ENCODE assay signal across 9 mouse cellular contexts in genomic region chr5:137608654-137609190, GRCm38 (mm10). TPM values are rescaled to one million over a fixed set of nuclear protein-coding genes. Genes with fewer than 3 reads are reported as not detected.
DNase-seq lines count a peak whose midpoint lies in the region; ATAC-seq lines count a peak whose summit lies in the region.
"Had no signal": no experiment of that assay in that cellular context is flagged by ENCODE, and none has a peak within 500 bp of the region (broad histone marks: within the 10 kb centered on the region; RNA-seq: fewer than 3 reads in every experiment).

No protein-coding gene starts in this region.

- no peaks in the 10 kb centered on the region for H3K9me3 ChIP-seq in lung, embryonic 15.5 days
- H3K9me3 ChIP-seq in forebrain, embryonic 12.5 days, result no peaks in the 10 kb centered on the region
- H3K9me3 ChIP-seq in limb, embryonic 12.5 days, result no peaks in the 10 kb centered on the region
- H3K9me3 ChIP-seq in stomach, embryonic 16.5 days (replicated peaks; ENCODE audit: control insufficient read depth, low read length), result no peaks in the 10 kb centered on the region

- peaks cover 24% of the 10 kb centered on the region for H3K36me3 ChIP-seq in lung, embryonic 15.5 days
- no peaks in the 10 kb centered on the region for H3K36me3 ChIP-seq in forebrain, embryonic 12.5 days (replicated peaks)
- H3K36me3 ChIP-seq in limb, embryonic 12.5 days, result peaks cover 44% of the 10 kb centered on the region
- no peaks in the 10 kb centered on the region for H3K36me3 ChIP-seq in stomach, embryonic 16.5 days (ENCODE audit: control insufficient read depth, insufficient read depth, low read length)

- H3K4me3 ChIP-seq in lung, embryonic 15.5 days, result peak overlapping the region; percentile 19
- peak overlapping the region; percentile 4; the same call in 1 of the 2 replicates for H3K4me3 ChIP-seq in forebrain, embryonic 12.5 days (replicated peaks)
- H3K4me3 ChIP-seq in limb, embryonic 12.5 days (replicated peaks), result peak overlapping the region; percentile 43
- 0 out of 2 replicates have a peak overlapping the region, but pooled peaks have one; percentile 4 for H3K4me3 ChIP-seq in stomach, embryonic 16.5 days (replicated peaks; ENCODE audit: low read length)

- H3K4me1 ChIP-seq in lung, embryonic 15.5 days, result peaks cover 54% of the 10 kb centered on the region
- H3K4me1 ChIP-seq in forebrain, embryonic 12.5 days, result peaks cover 48% of the 10 kb centered on the region
- H3K4me1 ChIP-seq in limb, embryonic 12.5 days (replicated peaks), result peaks cover 66% of the 10 kb centered on the region
- peaks cover 50% of the 10 kb centered on the region for H3K4me1 ChIP-seq in stomach, embryonic 16.5 days (ENCODE audit: control insufficient read depth, insufficient read depth, low read length)

- 0 out of 2 replicates have a peak overlapping the region, but pooled peaks have one; percentile 22 for H3K9ac ChIP-seq in lung, embryonic 15.5 days
- H3K9ac ChIP-seq in forebrain, embryonic 12.5 days, result 0 out of 2 replicates have a peak overlapping the region, but pooled peaks have one; percentile 33
- H3K9ac ChIP-seq in limb, embryonic 12.5 days (replicated peaks), result peak overlapping the region; percentile 51
- peak overlapping the region; percentile 60 for H3K9ac ChIP-seq in stomach, embryonic 16.5 days (ENCODE audit: low read length)

- H3K27ac ChIP-seq in lung, embryonic 15.5 days, result no peak overlapping the region
- H3K27ac ChIP-seq in forebrain, embryonic 12.5 days, result no peak overlapping the region
- H3K27ac ChIP-seq in limb, embryonic 12.5 days, result peak overlapping the region; percentile 99
- H3K27ac ChIP-seq in stomach, embryonic 16.5 days (ENCODE audit: low read length), result no peak overlapping the region

- no peak for DNase-seq in lung, postnatal 25 days (ENCODE audit: low spot score)
- DNase-seq in layer of hippocampus, adult 9-10 months (ENCODE audit: low spot score), result no peak
- DNase-seq in thymus, postnatal 14 days, result no peak
- DNase-seq: kidney, adult 11 months; right cerebral cortex, postnatal 25 days had no signal

- ATAC-seq in lung, embryonic 15.5 days (ENCODE audit: borderline replicate concordance, extremely low read depth, low FRiP score, low TSS enrichment), result no peak
- no peak for ATAC-seq in forebrain, embryonic 12.5 days (ENCODE audit: low FRiP score)
- no peak for ATAC-seq in limb, embryonic 12.5 days (ENCODE audit: insufficient number of reproducible peaks, insufficient read depth, low FRiP score, low TSS enrichment, low read depth)
- no peak for ATAC-seq in stomach, embryonic 16.5 days (ENCODE audit: insufficient read depth, low FRiP score)

- peak overlapping the region; percentile 52 for H3K4me2 ChIP-seq in lung, embryonic 15.5 days
- H3K4me2 ChIP-seq in forebrain, embryonic 12.5 days, result peak overlapping the region; percentile 43
- H3K4me2 ChIP-seq in limb, embryonic 12.5 days, result peak overlapping the region; percentile 72
- H3K4me2 ChIP-seq in stomach, embryonic 16.5 days (ENCODE audit: low read depth, low read length), result peak overlapping the region; percentile 40

- WGBS in lung, embryonic 15.5 days, result 24% methylated on average over 23 of the region's 23 CpGs
- 16% methylated on average over 21 of the region's 23 CpGs for WGBS in forebrain, embryonic 12.5 days
- WGBS in limb, embryonic 12.5 days, result 12% methylated on average over 23 of the region's 23 CpGs
- 29% methylated on average over 23 of the region's 23 CpGs for WGBS in stomach, embryonic 16.5 days

- no peaks in the 10 kb centered on the region for H3K27me3 ChIP-seq in lung, embryonic 15.5 days
- peaks cover 24% of the 10 kb centered on the region for H3K27me3 ChIP-seq in forebrain, embryonic 12.5 days
- H3K27me3 ChIP-seq in limb, embryonic 12.5 days, result no peaks in the 10 kb centered on the region
- no peaks in the 10 kb centered on the region for H3K27me3 ChIP-seq in stomach, embryonic 16.5 days (ENCODE audit: control insufficient read depth, insufficient read depth, low read length)

RNA-seq across cellular contexts. Expression of gene Pcolce, which starts 4.9 kb away (rescaled TPM):
- 130 TPM in 2 replicates for polyA plus RNA-seq in lung, embryonic 15.5 days (2015; fragmentation: Nextera tagmentation; extraction: Ambion mirVana)
- 30.6 and 39.7 TPM in 2 replicates for polyA plus RNA-seq in forebrain, embryonic 12.5 days (2016; fragmentation: Nextera tagmentation; extraction: Ambion mirVana)
- polyA plus RNA-seq in limb, embryonic 12.5 days (2016; fragmentation: Nextera tagmentation; extraction: Ambion mirVana), result 128 and 135 TPM in 2 replicates
- 150 and 153 TPM in 2 replicates for polyA plus RNA-seq in stomach, embryonic 16.5 days (2015; fragmentation: Nextera tagmentation; extraction: Ambion mirVana)

RNA-seq across cellular contexts. Expression of gene Mospd3, which starts 7.9 kb away (rescaled TPM):
- polyA plus RNA-seq in lung, embryonic 15.5 days (2015; fragmentation: Nextera tagmentation; extraction: Ambion mirVana), result 31.6 and 32.8 TPM in 2 replicates
- 25.7 and 29.0 TPM in 2 replicates for polyA plus RNA-seq in forebrain, embryonic 12.5 days (2016; fragmentation: Nextera tagmentation; extraction: Ambion mirVana)
- 21.1 and 28.5 TPM in 2 replicates for polyA plus RNA-seq in limb, embryonic 12.5 days (2016; fragmentation: Nextera tagmentation; extraction: Ambion mirVana)
- polyA plus RNA-seq in stomach, embryonic 16.5 days (2015; fragmentation: Nextera tagmentation; extraction: Ambion mirVana), result 23.8 and 24.3 TPM in 2 replicates

RNA-seq across cellular contexts. Expression of gene Fbxo24, which starts 20.1 kb away (rescaled TPM):
- 0.08 and 0.21 TPM in 2 replicates for polyA plus RNA-seq in lung, embryonic 15.5 days (2015; fragmentation: Nextera tagmentation; extraction: Ambion mirVana)
- polyA plus RNA-seq in forebrain, embryonic 12.5 days (2016; fragmentation: Nextera tagmentation; extraction: Ambion mirVana), result 0.26 and 0.45 TPM in 2 replicates
- 0.20 and 0.31 TPM in 2 replicates for polyA plus RNA-seq in limb, embryonic 12.5 days (2016; fragmentation: Nextera tagmentation; extraction: Ambion mirVana)
- polyA plus RNA-seq in stomach, embryonic 16.5 days (2015; fragmentation: Nextera tagmentation; extraction: Ambion mirVana), result 0.09 and 0.27 TPM in 2 replicates

RNA-seq across cellular contexts. Expression of gene Lrch4, which starts 20.2 kb away (rescaled TPM):
- 35.7 and 37.1 TPM in 2 replicates for polyA plus RNA-seq in lung, embryonic 15.5 days (2015; fragmentation: Nextera tagmentation; extraction: Ambion mirVana)
- polyA plus RNA-seq in forebrain, embryonic 12.5 days (2016; fragmentation: Nextera tagmentation; extraction: Ambion mirVana), result 29.8 and 35.1 TPM in 2 replicates
- polyA plus RNA-seq in limb, embryonic 12.5 days (2016; fragmentation: Nextera tagmentation; extraction: Ambion mirVana), result 36.0 and 37.6 TPM in 2 replicates
- polyA plus RNA-seq in stomach, embryonic 16.5 days (2015; fragmentation: Nextera tagmentation; extraction: Ambion mirVana), result 36.4 and 39.4 TPM in 2 replicates

RNA-seq across cellular contexts. Expression of gene Gm20605, which starts 20.3 kb away (rescaled TPM):
- 9.4 and 9.6 TPM in 2 replicates for polyA plus RNA-seq in lung, embryonic 15.5 days (2015; fragmentation: Nextera tagmentation; extraction: Ambion mirVana)
- polyA plus RNA-seq in forebrain, embryonic 12.5 days (2016; fragmentation: Nextera tagmentation; extraction: Ambion mirVana), result 9.6 and 10.1 TPM in 2 replicates
- polyA plus RNA-seq in limb, embryonic 12.5 days (2016; fragmentation: Nextera tagmentation; extraction: Ambion mirVana), result 8.4 and 9.7 TPM in 2 replicates
- 9.4 and 12.2 TPM in 2 replicates for polyA plus RNA-seq in stomach, embryonic 16.5 days (2015; fragmentation: Nextera tagmentation; extraction: Ambion mirVana)
